Mouse (Mus musculus): ENCODE measurements around the gene Igsf6.
"Not testable (repeated sequence)": the region's sequence is repeated elsewhere in the genome, so short reads cannot be mapped to it uniquely, and the experiment has no call there.

Gene Igsf6

GRCm38 (mm10) chr7:121053071-121053470 lies 21.3 kb downstream of the Igsf6 start:
- ATAC-seq (ENCODE audit: low TSS enrichment), result no peak

GRCm38 (mm10) chr7:121047624-121048023 lies 26.7 kb downstream of the Igsf6 start:
- ATAC-seq (ENCODE audit: low TSS enrichment), result no peak

- ATAC-seq (ENCODE audit: low TSS enrichment), result no peak
Measured at GRCm38 (mm10) chr7:121045671-121046453, 28.5 kb downstream of the Igsf6 start.

GRCm38 (mm10) chr7:121044251-121044650 lies 30.1 kb downstream of the Igsf6 start:
- no peak for ATAC-seq (ENCODE audit: low TSS enrichment)

DNA sequence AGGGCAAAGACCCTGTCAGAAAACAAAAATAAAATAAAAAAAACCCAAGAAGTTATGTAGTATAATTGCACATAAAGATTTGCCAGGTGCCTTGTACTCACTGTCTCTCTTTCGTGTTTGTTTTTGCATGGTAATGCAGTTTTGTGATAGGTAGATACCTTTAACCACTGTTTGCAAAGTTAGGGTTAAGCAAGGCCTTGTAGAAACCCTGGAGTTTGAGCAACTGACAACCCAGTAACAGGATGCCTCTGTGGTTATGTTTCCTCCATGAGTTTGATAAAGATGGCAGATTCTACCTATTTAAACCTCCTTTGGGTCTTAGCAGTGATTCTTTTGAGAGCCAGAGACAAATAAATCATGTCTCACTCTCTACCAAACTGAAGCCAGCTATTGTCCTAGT lies 30.9 kb downstream of the Igsf6 start:
- no peak for ATAC-seq (ENCODE audit: low TSS enrichment)

DNA sequence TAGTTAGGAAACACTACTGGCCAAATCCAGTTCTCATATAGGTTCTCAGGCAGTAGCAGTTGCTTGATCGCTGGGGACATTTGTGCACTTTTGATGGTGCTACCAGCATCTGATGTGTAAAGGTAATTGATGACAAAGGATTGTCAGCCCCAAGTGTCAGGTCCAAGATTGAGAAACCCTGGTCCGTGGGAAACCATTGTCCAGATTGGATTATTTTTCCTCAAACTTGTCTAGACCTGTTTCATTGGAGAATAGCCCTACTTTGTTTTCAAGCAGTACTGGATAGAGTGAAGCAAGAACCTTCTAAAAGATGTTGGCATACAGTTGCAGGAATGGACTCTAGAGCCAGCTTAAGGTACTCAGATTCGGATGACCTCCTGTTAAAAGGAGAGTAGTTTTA lies 31.4 kb downstream of the Igsf6 start:
- ATAC-seq (ENCODE audit: low TSS enrichment), result no peak

DNA sequence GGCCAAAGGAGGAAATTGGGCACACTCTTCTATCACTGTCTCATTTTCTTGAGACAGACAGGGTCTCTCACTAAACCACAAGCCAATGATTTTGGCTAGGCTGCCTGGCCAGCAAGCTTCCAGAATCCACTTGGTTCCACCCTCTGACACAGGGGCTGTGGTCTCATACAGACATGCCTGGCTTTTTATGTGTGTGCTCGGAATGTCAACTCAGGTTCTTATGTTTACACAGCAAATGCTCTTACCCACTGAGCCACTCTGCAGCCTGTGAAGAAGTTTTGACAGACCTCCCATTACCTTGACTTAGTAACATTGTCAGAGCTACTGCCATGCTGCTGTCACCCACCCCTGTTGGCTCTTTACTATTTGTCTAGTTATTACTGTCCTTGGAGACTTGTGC lies 32.4 kb downstream of the Igsf6 start:
- no peak for ATAC-seq (ENCODE audit: low TSS enrichment)

- no peak for ATAC-seq (ENCODE audit: low TSS enrichment)
Measured at GRCm38 (mm10) chr7:121040595-121040994, 33.8 kb downstream of the Igsf6 start.

GRCm38 (mm10) chr7:121035161-121035721 lies 39.1 kb downstream of the Igsf6 start:
- peak; percentile 16; the same call in 1 of the 2 replicates for ATAC-seq (ENCODE audit: low TSS enrichment)

DNA sequence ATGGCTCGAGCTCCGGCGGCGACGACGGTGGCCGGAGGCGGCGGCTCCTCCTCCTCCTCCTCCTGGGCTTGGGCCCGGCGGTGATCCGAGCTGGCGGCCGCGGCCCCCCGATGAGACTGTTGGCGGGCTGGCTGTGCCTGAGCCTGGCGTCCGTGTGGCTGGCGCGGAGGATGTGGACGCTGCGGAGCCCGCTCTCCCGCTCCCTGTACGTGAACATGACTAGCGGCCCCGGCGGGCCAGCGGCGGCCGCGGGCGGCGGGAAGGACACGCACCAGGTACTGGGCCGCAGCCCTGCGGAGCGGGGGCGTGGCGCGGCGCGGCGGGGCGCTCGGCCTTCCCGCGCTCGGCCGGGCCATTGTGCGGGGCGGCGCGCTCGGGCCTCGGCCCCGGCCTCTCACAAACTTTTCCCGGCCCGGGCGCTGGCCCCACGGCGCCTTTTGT lies 39.7 kb downstream of the Igsf6 start:
- peak; percentile 58 for ATAC-seq (ENCODE audit: low TSS enrichment)

GRCm38 (mm10) chr7:121033856-121034652 lies 40.3 kb downstream of the Igsf6 start, which contains the start of gene Mettl9:
Gene Mettl9 (plus strand): TSS chr7:121034445.
- peak; percentile 99 for ATAC-seq (ENCODE audit: low TSS enrichment)

DNA sequence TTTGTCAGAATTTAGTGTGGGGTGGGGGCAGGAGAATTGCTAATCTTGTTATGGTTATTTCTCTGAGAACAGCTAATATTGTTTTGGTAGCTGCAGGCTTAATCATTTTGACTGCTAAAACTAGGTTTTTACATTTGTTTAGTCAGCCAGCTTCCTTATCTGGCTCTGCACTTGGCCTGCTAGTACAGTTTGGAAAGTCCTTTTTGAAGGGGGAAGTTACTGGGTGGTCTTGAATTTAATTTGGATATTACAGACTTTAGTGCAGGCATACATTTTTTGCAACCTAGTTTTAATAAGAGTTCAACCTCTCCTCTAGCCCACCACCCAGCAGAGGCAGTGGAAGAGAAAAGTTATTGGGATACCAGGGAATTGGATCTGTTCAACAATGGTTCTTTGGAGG lies 44.4 kb downstream of the Igsf6 start:
- ATAC-seq (ENCODE audit: low TSS enrichment), result not testable (repeated sequence)

GRCm38 (mm10) chr7:121026300-121026699 lies 48.1 kb downstream of the Igsf6 start:
- ATAC-seq (ENCODE audit: low TSS enrichment), result no peak

GRCm38 (mm10) chr7:121025221-121026008 lies 49.0 kb downstream of the Igsf6 start:
- ATAC-seq (ENCODE audit: low TSS enrichment), result no peak

- peak; percentile 69 for ATAC-seq (ENCODE audit: low TSS enrichment)
Measured at GRCm38 (mm10) chr7:121020277-121020676, 54.1 kb downstream of the Igsf6 start.

DNA sequence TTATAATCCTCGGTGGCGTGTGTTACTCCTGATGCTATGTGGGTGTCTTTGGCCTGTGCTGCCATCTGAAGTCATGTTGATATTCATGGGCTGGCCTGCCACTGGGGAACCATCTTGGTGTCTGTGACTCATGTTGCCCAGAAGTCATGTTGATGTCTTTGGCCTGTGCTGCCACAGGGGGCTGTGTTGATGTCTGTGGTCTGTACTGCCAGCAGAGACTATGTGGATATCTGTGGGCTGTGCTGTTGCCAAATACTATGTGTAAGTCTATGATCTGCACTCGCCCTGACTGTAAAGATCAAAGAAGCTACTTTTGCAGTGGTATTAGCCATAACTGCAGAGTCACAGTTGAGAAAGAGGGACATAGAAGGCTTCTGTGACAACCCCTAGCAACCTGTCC lies 55.6 kb downstream of the Igsf6 start:
- ATAC-seq (ENCODE audit: low TSS enrichment), result no peak

- no peak for ATAC-seq (ENCODE audit: low TSS enrichment)
Measured at GRCm38 (mm10) chr7:121014486-121014885, 59.9 kb downstream of the Igsf6 start.
